Mouse (Mus musculus) liver, embryonic 14 days (tissue): ENCODE results near the gene Upk2. TPM values are rescaled to one million over a fixed set of nuclear protein-coding genes. Genes with fewer than 3 reads are reported as not detected.

Experiments used
- polyA plus RNA-seq: library from polyadenylated mRNA; depleted of rRNA; stranded (reverse); fragments of >200 nt; gene quantifications from 2 replicates; pipeline ENCODE4 v1.2.3, GENCODE M21; 2012; rRNA removed

Gene Upk2
- polyA plus RNA-seq = 0.11 TPM in 1 of 2 replicates, not detected in the other

DNA sequence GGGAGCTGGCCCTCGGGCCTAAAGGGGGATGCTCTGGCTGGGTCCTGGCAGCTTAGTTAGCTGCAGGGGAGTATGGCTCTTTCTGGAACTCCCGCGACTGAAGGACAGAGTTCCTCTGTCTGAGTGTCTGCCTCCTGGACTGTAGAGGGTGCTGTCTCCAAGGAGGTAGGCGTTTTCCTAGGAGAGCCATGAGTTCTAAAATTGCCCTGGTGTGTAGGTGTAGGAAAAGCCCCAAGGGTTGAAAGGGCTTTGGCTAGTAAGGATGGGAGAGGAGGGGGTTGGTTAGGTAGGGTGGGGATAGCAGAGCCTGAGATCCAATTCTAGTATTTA lies at the start of gene Upk2:
Gene Upk2 (minus strand): TSS at position 86 of the 330 bp plus-strand sequence.

GRCm38 (mm10) chr9:44482552-44482951 lies 27.8 kb upstream of the Upk2 start, which contains the start of gene Bcl9l:
Bcl9l (plus strand) TSS chr9:44482825.

GRCm38 (mm10) chr9:44440961-44441360 lies 13.8 kb downstream of the Upk2 start, which contains the start of gene Foxr1:
Foxr1 (minus strand) TSS chr9:44441136.

GRCm38 (mm10) chr9:44418519-44419385 lies 36.0 kb downstream of the Upk2 start, which contains the start of gene Ccdc84:
Ccdc84 (minus strand) TSS chr9:44418569.

DNA sequence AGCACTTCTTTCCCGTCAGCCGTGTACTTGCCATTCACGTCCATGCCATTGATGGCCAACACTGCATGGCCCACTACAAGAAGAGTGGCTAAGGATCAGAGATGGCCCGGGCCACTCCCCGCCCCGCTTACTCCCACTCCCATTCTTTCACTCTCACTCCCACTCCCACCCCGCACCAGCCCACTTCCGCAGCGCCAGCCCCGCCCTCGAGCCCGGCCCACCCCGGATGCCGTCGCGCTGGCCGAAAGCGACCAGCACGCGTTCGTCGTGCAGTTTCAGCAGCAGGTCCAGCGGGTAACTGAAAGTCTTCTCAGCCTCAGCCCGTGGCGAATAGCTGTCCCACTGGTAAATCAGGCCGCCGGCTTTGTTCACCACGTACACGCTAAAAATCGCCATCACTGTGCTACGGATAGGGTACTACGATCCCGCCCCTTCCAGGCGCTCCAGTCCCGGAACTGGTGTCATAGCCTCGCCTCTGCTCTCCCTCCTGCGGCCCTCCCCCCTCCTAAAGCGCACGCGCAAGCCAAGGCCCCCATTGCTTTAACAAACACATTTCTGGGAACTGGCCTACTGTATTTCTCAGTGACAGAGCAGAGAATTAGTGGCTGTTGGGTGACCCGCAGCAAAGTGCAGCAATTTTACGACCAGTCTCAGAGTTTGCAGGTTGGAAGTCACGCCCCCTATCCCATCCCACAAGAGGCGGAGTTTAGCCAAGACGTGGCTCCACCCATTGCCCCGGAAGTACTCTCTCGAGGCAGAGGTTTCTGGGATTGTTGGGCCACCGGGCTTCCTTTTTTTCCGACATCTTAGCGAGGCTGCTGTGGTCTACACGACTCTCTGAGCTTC lies 47.6 kb downstream of the Upk2 start, which contains the start of the genes Rps25 and Trappc4:
Gene Rps25 (plus strand): TSS at position 234 of the 846 bp plus-strand sequence.
Gene Trappc4 (minus strand): TSS at position 695 of the 846 bp plus-strand sequence.

Other genes with a start within 250 kb of the Upk2 start
- 3.9 and 4.7 TPM in 2 replicates for gene Cbl, start 220.9 kb downstream of the Upk2 start, polyA plus RNA-seq
- gene Ccdc153, start 214.3 kb downstream of the Upk2 start, polyA plus RNA-seq = not detected in 2 replicates
- 0.02 and 0.03 TPM in 2 replicates for gene Pdzd3, start 203.5 kb downstream of the Upk2 start, polyA plus RNA-seq
- 1.2 and 1.5 TPM in 2 replicates for gene Nlrx1, start 186.4 kb downstream of the Upk2 start, polyA plus RNA-seq
- gene Abcg4, start 166.4 kb downstream of the Upk2 start, polyA plus RNA-seq = 28.7 and 33.5 TPM in 2 replicates
- 12.5 and 14.0 TPM in 2 replicates for gene Hinfp, start 149.3 kb downstream of the Upk2 start, polyA plus RNA-seq
- gene C2cd2l, start 134.7 kb downstream of the Upk2 start, polyA plus RNA-seq = 11.9 and 13.1 TPM in 2 replicates
- gene Dpagt1, start 129.0 kb downstream of the Upk2 start, polyA plus RNA-seq = 13.1 and 16.7 TPM in 2 replicates
- gene H2afx, start 120.3 kb downstream of the Upk2 start, polyA plus RNA-seq = 143 and 182 TPM in 2 replicates
- 813 and 945 TPM in 2 replicates for gene Hmbs, start 110.7 kb downstream of the Upk2 start, polyA plus RNA-seq
- gene Vps11, start 93.3 kb downstream of the Upk2 start, polyA plus RNA-seq = 8.6 and 11.2 TPM in 2 replicates
- gene Hyou1, start 75.5 kb downstream of the Upk2 start, polyA plus RNA-seq = 16.7 and 17.4 TPM in 2 replicates
- gene Slc37a4, start 58.1 kb downstream of the Upk2 start, polyA plus RNA-seq = 14.2 and 17.2 TPM in 2 replicates
- 841 and 918 TPM in 2 replicates for gene Rps25, start 47.8 kb downstream of the Upk2 start, polyA plus RNA-seq
- gene Trappc4, start 47.4 kb downstream of the Upk2 start, polyA plus RNA-seq = 23.7 and 28.8 TPM in 2 replicates
- 15.2 and 18.8 TPM in 2 replicates for gene Ccdc84, start 36.4 kb downstream of the Upk2 start, polyA plus RNA-seq
- not detected in 2 replicates for gene Foxr1, start 13.8 kb downstream of the Upk2 start, polyA plus RNA-seq
- 1.3 and 1.6 TPM in 2 replicates for gene Bcl9l, start 27.8 kb upstream of the Upk2 start, polyA plus RNA-seq
- gene Cxcr5, start 106.9 kb upstream of the Upk2 start, polyA plus RNA-seq = 0.06 and 0.09 TPM in 2 replicates
- 10.0 and 12.4 TPM in 2 replicates for gene Ddx6, start 149.9 kb upstream of the Upk2 start, polyA plus RNA-seq
- not detected in 2 replicates for gene Treh, start 218.3 kb upstream of the Upk2 start, polyA plus RNA-seq